Comparison of ENCODE assay signal across 15 mouse cellular contexts in genomic region chr17:64620135-64620534, GRCm38 (mm10). TPM values are rescaled to one million over a fixed set of nuclear protein-coding genes. Genes with fewer than 3 reads are reported as not detected.
DNase-seq lines count a peak whose midpoint lies in the region; ATAC-seq and TF ChIP-seq lines count a peak whose summit lies in the region.
"Had no signal": no experiment of that assay in that cellular context is flagged by ENCODE, and none has a peak within 500 bp of the region (broad histone marks: within the 10 kb centered on the region; RNA-seq: fewer than 3 reads in every experiment).

No protein-coding gene starts in this region.

- H3K27ac ChIP-seq in liver, embryonic 16.5 days (ENCODE audit: low read length) = peak overlapping the region; percentile 41; the same call in 1 of the 2 replicates
- no peak overlapping the region for H3K27ac ChIP-seq in liver, embryonic 11.5 days (ENCODE audit: low read depth, low read length)
- H3K27ac ChIP-seq in heart, embryonic 11.5 days (ENCODE audit: low read depth, low read length) = no peak overlapping the region
- peak overlapping the region; percentile 43 for H3K27ac ChIP-seq in heart, postnatal 0 days (ENCODE audit: low read depth)
- H3K27ac ChIP-seq: liver, embryonic 14.5 days had no signal

- H3K4me1 ChIP-seq in liver, embryonic 16.5 days (ENCODE audit: control insufficient read depth, low read depth, low read length) = peaks cover 17% of the 10 kb centered on the region
- H3K4me1 ChIP-seq in liver, embryonic 11.5 days (replicated peaks; ENCODE audit: control insufficient read depth, insufficient read depth, low read length) = peaks cover 16% of the 10 kb centered on the region
- peaks cover 14% of the 10 kb centered on the region for H3K4me1 ChIP-seq in heart, embryonic 11.5 days (ENCODE audit: control insufficient read depth, insufficient read depth, low read length)
- peaks cover 47% of the 10 kb centered on the region for H3K4me1 ChIP-seq in heart, postnatal 0 days (ENCODE audit: control insufficient read depth, insufficient read depth)

- intact Hi-C loops in heart, postnatal 36 days (cut with DNase I) = loop anchor here (2.0 kb wide), 1 partner anchor 19 kb away; the partner anchor contains the start of gene Man2a1

- no peaks in the 10 kb centered on the region for H3K36me3 ChIP-seq in liver, embryonic 16.5 days (ENCODE audit: control insufficient read depth, insufficient read depth)
- no peaks in the 10 kb centered on the region for H3K36me3 ChIP-seq in liver, embryonic 11.5 days (ENCODE audit: control insufficient read depth, insufficient read depth, low read length)
- H3K36me3 ChIP-seq in heart, embryonic 11.5 days (ENCODE audit: control insufficient read depth, insufficient read depth, low read length) = no peaks in the 10 kb centered on the region
- H3K36me3 ChIP-seq in heart, postnatal 0 days (replicated peaks; ENCODE audit: control insufficient read depth, insufficient read depth, low read length) = peaks cover 8% of the 10 kb centered on the region; the same call in 1 of the 2 replicates

- no peaks in the 10 kb centered on the region for H3K9me3 ChIP-seq in liver, embryonic 16.5 days (replicated peaks; ENCODE audit: control insufficient read depth, low read length)
- H3K9me3 ChIP-seq in liver, embryonic 11.5 days (ENCODE audit: control insufficient read depth, low read length) = no peaks in the 10 kb centered on the region
- no peaks in the 10 kb centered on the region for H3K9me3 ChIP-seq in heart, embryonic 11.5 days (replicated peaks; ENCODE audit: control insufficient read depth, low read length)
- H3K9me3 ChIP-seq in heart, postnatal 0 days (replicated peaks; ENCODE audit: control insufficient read depth, low read length) = no peaks in the 10 kb centered on the region
- H3K9me3 ChIP-seq: megakaryocyte, embryonic 14.5 days had no signal

- H3K9ac ChIP-seq in liver, embryonic 16.5 days (ENCODE audit: low read depth, low read length) = no peak overlapping the region
- H3K9ac ChIP-seq in liver, embryonic 11.5 days (ENCODE audit: low read depth, low read length) = no peak overlapping the region
- no peak overlapping the region for H3K9ac ChIP-seq in heart, embryonic 11.5 days (ENCODE audit: low read depth, low read length)
- no peak overlapping the region for H3K9ac ChIP-seq in heart, postnatal 0 days (replicated peaks; ENCODE audit: low read depth, low read length)
- H3K9ac ChIP-seq: liver, embryonic 14.5 days had no signal

- peak; percentile 46; the same call in 1 of the 2 replicates for ATAC-seq in liver, embryonic 16.5 days (ENCODE audit: low read depth)
- ATAC-seq in liver, embryonic 11.5 days (replicated peaks; ENCODE audit: low FRiP score) = no peak
- ATAC-seq in heart, embryonic 11.5 days (replicated peaks; ENCODE audit: insufficient number of reproducible peaks, low FRiP score, low TSS enrichment) = no peak
- ATAC-seq in heart, postnatal 0 days (ENCODE audit: insufficient read depth, low read depth) = no peak

- H3K4me2 ChIP-seq in liver, embryonic 16.5 days (ENCODE audit: low read depth, low read length) = no peak overlapping the region
- H3K4me2 ChIP-seq in liver, embryonic 11.5 days = no peak overlapping the region
- peak overlapping the region; percentile 21; the same call in 1 of the 2 replicates for H3K4me2 ChIP-seq in heart, embryonic 11.5 days
- no peak overlapping the region for H3K4me2 ChIP-seq in heart, postnatal 0 days (ENCODE audit: low read depth, low read length)

- TF ChIP-seq CTCF in heart, postnatal 0 days (IDR thresholded peaks at IDR 0.05; ENCODE audit: low read depth) = no peak

- peak; percentile 96 for DNase-seq in heart, adult 11 months
- DNase-seq in heart, postnatal 36 days = no peak
- DNase-seq in liver, embryonic 11.5 days (ENCODE audit: low spot score) = no peak
- no peak for DNase-seq in heart, postnatal 0 days (ENCODE audit: low spot score)
- no peak for DNase-seq in layer of hippocampus, adult 9-11 months
- DNase-seq in frontal cortex, postnatal 10 days (ENCODE audit: low spot score in 2 of 2) = no peak
- DNase-seq: cerebellum, adult 8-10 months; kidney, adult 2 months; left cerebral cortex, postnatal 4 days; right cerebral cortex, postnatal 14 days; thymus, postnatal 25 days had no signal

- 62% methylated on average over 9 of the region's 9 CpGs for WGBS in liver, embryonic 16.5 days (ENCODE audit: insufficient replicate concordance)
- 64% methylated on average over 9 of the region's 9 CpGs for WGBS in liver, embryonic 11.5 days
- 36% methylated on average over 9 of the region's 9 CpGs for WGBS in heart, embryonic 11.5 days (ENCODE audit: insufficient replicate concordance)
- WGBS in heart, postnatal 0 days = 40% methylated on average over 9 of the region's 9 CpGs

- TF ChIP-seq EP300 in heart, postnatal 0 days (IDR thresholded peaks at IDR 0.05; ENCODE audit: low read depth) = no peak

- H3K4me3 ChIP-seq in liver, embryonic 16.5 days (ENCODE audit: low read depth, low read length) = no peak overlapping the region
- no peak overlapping the region for H3K4me3 ChIP-seq in liver, embryonic 11.5 days (ENCODE audit: low read depth, low read length)
- H3K4me3 ChIP-seq in heart, embryonic 11.5 days (ENCODE audit: low read depth, low read length) = no peak overlapping the region
- H3K4me3 ChIP-seq in heart, postnatal 0 days (ENCODE audit: low read depth, low read length) = no peak overlapping the region
- H3K4me3 ChIP-seq: megakaryocyte, embryonic 14.5 days had no signal

- H3K27me3 ChIP-seq in liver, embryonic 16.5 days (ENCODE audit: control insufficient read depth, insufficient read depth, low read depth, low read length) = no peaks in the 10 kb centered on the region
- H3K27me3 ChIP-seq in liver, embryonic 11.5 days (replicated peaks; ENCODE audit: control insufficient read depth, insufficient read depth, low read length) = no peaks in the 10 kb centered on the region
- H3K27me3 ChIP-seq in heart, embryonic 11.5 days (ENCODE audit: control insufficient read depth, insufficient read depth, low read length) = no peaks in the 10 kb centered on the region
- no peaks in the 10 kb centered on the region for H3K27me3 ChIP-seq in heart, postnatal 0 days (ENCODE audit: control insufficient read depth, insufficient read depth, low read length)
- H3K27me3 ChIP-seq: megakaryocyte, embryonic 14.5 days had no signal

RNA-seq across cellular contexts. Expression of gene Man2a1, which starts 19.6 kb away (rescaled TPM):
- total RNA-seq in heart, postnatal 36 days (2021) = 10 to 100 TPM; 16.4 to 21.9 TPM
- polyA plus RNA-seq in liver, embryonic 16.5 days (2015; fragmentation: Nextera tagmentation; extraction: Ambion mirVana) = 5.6 and 6.3 TPM in 2 replicates
- polyA plus RNA-seq in liver, embryonic 11.5 days (2014; fragmentation: Nextera tagmentation; extraction: Ambion mirVana) = 5.7 and 6.8 TPM in 2 replicates
- 4.1 and 4.9 TPM in 2 replicates for polyA plus RNA-seq in heart, embryonic 11.5 days (2014; fragmentation: Nextera tagmentation; extraction: Ambion mirVana)
- total RNA-seq in heart, postnatal 0 days (2014; rRNA removed; ENCODE audit: low replicate concordance) = 14.4 and 24.0 TPM in 2 replicates
- polyA plus RNA-seq in heart, postnatal 0 days (2015; fragmentation: Nextera tagmentation; extraction: Ambion mirVana) = 2.7 and 3.2 TPM in 2 replicates

Comparison
In these comparisons a context has a peak if more than half of its experiments do, and no peak if none do; other contexts are left out.
1. H3K27ac ChIP-seq: peak in liver, embryonic 16.5 days (single experiment) and heart, postnatal 0 days (single experiment); none in liver, embryonic 11.5 days (single experiment) and heart, embryonic 11.5 days (single experiment).